Mouse (Mus musculus) layer of hippocampus, adult 2 months (tissue): ENCODE results near the gene Mlxip. TPM values are rescaled to one million over a fixed set of nuclear protein-coding genes. Genes with fewer than 3 reads are reported as not detected.

Experiments used
- DNase-seq, 2 experiments: peaks; one replicate each; pipeline ENCODE4 v3.0.0; 2022; ENCODE audit warnings: low spot score in 2 of 2
- H3K27ac ChIP-seq: fragments of 200-600 bp; 2 replicates; pipeline ENCODE4 v1.8.1; 2022
- H3K4me3 ChIP-seq: fragments of 200-600 bp; 2 replicates; pipeline ENCODE4 v1.8.1; 2022; ENCODE audit warnings: mild to moderate bottlenecking
- CTCF ChIP-seq: fragments of 200-600 bp; conservative IDR thresholded peaks from 2 replicates; pipeline ENCODE4 v1.8.1; 2022; ENCODE audit warnings: antibody characterized with exemption, mild to moderate bottlenecking, moderate library complexity
- total RNA-seq, 2 experiments: library from RNA; stranded (reverse); gene quantifications; 2 replicates each; pipeline ENCODE4 v1.2.3; 2021

Gene Mlxip
- total RNA-seq, 2 experiments from 2014 or later, result 17.7 to 18.3 TPM

- Histone ChIP-seq H3K4me3 (peak overlapping the region; percentile 49), H3K27ac (no peak overlapping the region)
- DNase-seq, result peak; percentile 47 to 67
- TF ChIP-seq CTCF, result no peak
These were observed 3.2 kb upstream of the Mlxip start for GRCm38 (mm10) chr5:123391442-123391809.

- H3K27ac ChIP-seq, result peak overlapping the region; percentile 92
- no peak for TF ChIP-seq CTCF
- DNase-seq, result no peak
- H3K4me3 ChIP-seq, result peak overlapping the region; percentile 74
These were observed 754 bp upstream of the Mlxip start for GRCm38 (mm10) chr5:123393786-123394302.

- DNase-seq, result no peak
These were observed 621 bp downstream of the Mlxip start for GRCm38 (mm10) chr5:123394957-123395881.

GRCm38 (mm10) chr5:123396901-123397464 lies 2.4 kb downstream of the Mlxip start:
- H3K27ac ChIP-seq, result peak overlapping the region; percentile 76
- peak overlapping the region; percentile 74 for H3K4me3 ChIP-seq
- DNase-seq, result no peak
- no peak for TF ChIP-seq CTCF

More at GRCm38 (mm10) chr5:123394957-123395881, 621 bp downstream of the Mlxip start:
- Histone ChIP-seq H3K4me3 (peak overlapping the region; percentile 74), H3K27ac (peak overlapping the region; percentile 92)
- peak; percentile 40 for TF ChIP-seq CTCF

- Histone ChIP-seq H3K4me3 (peak overlapping the region; percentile 74), H3K27ac (peak overlapping the region; percentile 76)
- TF ChIP-seq CTCF, result no peak
- no peak for DNase-seq
These were observed 3.2 kb downstream of the Mlxip start for GRCm38 (mm10) chr5:123397786-123398185.

- H3K4me3 ChIP-seq, result no peak overlapping the region
- TF ChIP-seq CTCF, result 0 out of 2 replicates have a peak, but pooled peaks have one; percentile 10
- DNase-seq, result no peak
- H3K27ac ChIP-seq, result peak overlapping the region; percentile 76; the same call in 1 of the 2 replicates
These were observed 4.4 kb downstream of the Mlxip start for GRCm38 (mm10) chr5:123398856-123399498.

- H3K27ac ChIP-seq, result no peak overlapping the region
- no peak overlapping the region for H3K4me3 ChIP-seq
- DNase-seq, result no peak
- TF ChIP-seq CTCF, result no peak
These were observed 9.9 kb downstream of the Mlxip start for GRCm38 (mm10) chr5:123404480-123404879.

- DNase-seq, result no peak
- H3K4me3 ChIP-seq, result no peak overlapping the region
- no peak for TF ChIP-seq CTCF
- no peak overlapping the region for H3K27ac ChIP-seq
These were observed 12.4 kb downstream of the Mlxip start for GRCm38 (mm10) chr5:123406952-123407351.

- Histone ChIP-seq H3K4me3 (no peak overlapping the region), H3K27ac (no peak overlapping the region)
- no peak for DNase-seq
- TF ChIP-seq CTCF, result no peak
These were observed 13.6 kb downstream of the Mlxip start for GRCm38 (mm10) chr5:123408176-123408575.

- no peak for DNase-seq
- H3K27ac ChIP-seq, result no peak overlapping the region
- TF ChIP-seq CTCF, result no peak
- no peak overlapping the region for H3K4me3 ChIP-seq
These were observed 17.6 kb downstream of the Mlxip start for GRCm38 (mm10) chr5:123412193-123412592.

GRCm38 (mm10) chr5:123413866-123414363 lies 19.3 kb downstream of the Mlxip start:
- Histone ChIP-seq H3K27ac (no peak overlapping the region), H3K4me3 (no peak overlapping the region)
- no peak for TF ChIP-seq CTCF
- no peak for DNase-seq

- TF ChIP-seq CTCF, result no peak
- no peak for DNase-seq
- Histone ChIP-seq H3K27ac (peak overlapping the region; percentile 64; the same call in 1 of the 2 replicates), H3K4me3 (no peak overlapping the region)
These were observed 21.6 kb downstream of the Mlxip start for GRCm38 (mm10) chr5:123416149-123416548.
